Mouse (Mus musculus) C2C12 (cell line): ENCODE measurements at regions not wholly inside any gene's neighbourhood (a gene's known extent, or its start where the extent isn't known, plus 50 kb on each side); places are given as distances from the start of the nearest gene placed in this dataset.

Experiments
- H3K27me3 ChIP-seq: one replicate; pipeline ENCODE4 v1.6.1; 2011; ENCODE audit not compliant: control insufficient read depth, insufficient read depth, insufficient read length
- H3K36me3 ChIP-seq: one replicate; pipeline ENCODE4 v1.6.1; 2011; ENCODE audit not compliant: control insufficient read depth, insufficient read depth
- H3K4me3 ChIP-seq: one replicate; pipeline ENCODE4 v1.5.1; 2011; ENCODE audit warnings: mild to moderate bottlenecking, control low read depth; ENCODE audit not compliant: poor library complexity, insufficient read depth, severe bottlenecking
- H3K79me2 ChIP-seq: one replicate; pipeline ENCODE4 v1.6.1; 2011; ENCODE audit not compliant: control insufficient read depth, insufficient read depth
- H3K79me3 ChIP-seq: one replicate; pipeline ENCODE4 v1.6.1; 2011; ENCODE audit warnings: low read depth, control low read depth
- H3ac ChIP-seq: one replicate; pipeline ENCODE3; 2011; ENCODE audit warnings: low read depth; ENCODE audit not compliant: control insufficient read depth, insufficient read length
- CEBPB ChIP-seq: IDR thresholded peaks from one replicate; pipeline ENCODE4 v1.6.1; 2011; ENCODE audit warnings: low read depth, mild to moderate bottlenecking, control low read depth, moderate library complexity
- CTCF ChIP-seq: IDR thresholded peaks from one replicate; pipeline ENCODE4 v1.5.1; 2011; ENCODE audit not compliant: control insufficient read depth, insufficient read depth, insufficient read length
- FOSL1 ChIP-seq: IDR thresholded peaks from one replicate; pipeline ENCODE4 v1.8.0; 2011; ENCODE audit warnings: mild to moderate bottlenecking, low read length; ENCODE audit not compliant: poor library complexity, insufficient read depth, severe bottlenecking
- MAX ChIP-seq: IDR thresholded peaks from one replicate; pipeline ENCODE4 v1.6.1; 2011; ENCODE audit warnings: mild to moderate bottlenecking, control low read depth
- MYOD1 ChIP-seq: IDR thresholded peaks from one replicate; pipeline ENCODE4 v1.6.1; 2011; ENCODE audit warnings: low read depth; ENCODE audit not compliant: control insufficient read depth, insufficient read length
- MYOG ChIP-seq: IDR thresholded peaks from one replicate; pipeline ENCODE4 v1.6.1; 2011; ENCODE audit not compliant: control insufficient read depth, insufficient read length; ENCODE audit errors: extremely low read depth
- USF1 ChIP-seq: IDR thresholded peaks from one replicate; pipeline ENCODE4 v1.6.1; 2011; ENCODE audit warnings: low read depth, mild to moderate bottlenecking, control low read depth, moderate library complexity

DNA sequence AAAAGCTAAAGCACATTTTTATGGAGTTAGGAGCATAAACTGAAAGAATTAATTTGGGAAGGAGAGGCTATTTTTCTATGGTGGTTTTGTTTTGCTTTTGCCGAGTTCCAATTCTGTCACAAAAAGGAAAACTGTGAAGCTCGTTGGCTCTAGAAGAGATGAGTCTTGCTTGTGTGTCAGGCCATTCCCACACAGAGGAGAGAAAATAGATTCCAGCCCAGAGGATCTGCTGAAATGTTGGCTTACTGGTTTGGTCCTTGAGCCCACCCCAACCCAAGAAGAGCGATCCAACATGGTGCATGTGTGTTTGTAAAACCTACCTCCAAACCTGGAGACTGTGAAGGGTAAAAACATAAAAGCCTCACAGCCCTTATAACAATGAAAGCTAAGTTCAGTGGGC, 138.0 kb downstream of the Lmo4 start:
- no peak overlapping the region for H3ac ChIP-seq
- H3K36me3 ChIP-seq: no peaks in the 10 kb centered on the region
- no peaks in the 10 kb centered on the region for H3K79me2 ChIP-seq
- no peaks in the 10 kb centered on the region for H3K27me3 ChIP-seq
- H3K4me3 ChIP-seq: no peak overlapping the region
- TF ChIP-seq MYOD1: no peak
- no peak for TF ChIP-seq USF1
- TF ChIP-seq MYOG: no peak
- TF ChIP-seq FOSL1: no peak
- TF ChIP-seq CTCF: no peak
- TF ChIP-seq CEBPB: no peak
- no peak for TF ChIP-seq MAX
- H3K79me3 ChIP-seq: no peaks in the 10 kb centered on the region

- TF ChIP-seq MYOD1 (no peak), FOSL1 (no peak), CTCF (no peak), MYOG (no peak), MAX (no peak), USF1 (no peak)
- no peak overlapping the region for H3ac ChIP-seq
- H3K79me3 ChIP-seq: no peaks in the 10 kb centered on the region
- no peaks in the 10 kb centered on the region for H3K79me2 ChIP-seq
- no peaks in the 10 kb centered on the region for H3K27me3 ChIP-seq
- H3K36me3 ChIP-seq: no peaks in the 10 kb centered on the region
- no peak overlapping the region for H3K4me3 ChIP-seq
Measured at GRCm38 (mm10) chr3:144058106-144058505, 146.9 kb downstream of the Lmo4 start.

GRCm38 (mm10) chr3:144050341-144050740, 154.7 kb downstream of the Lmo4 start:
- Histone ChIP-seq H3K79me3 (no peaks in the 10 kb centered on the region), H3K27me3 (no peaks in the 10 kb centered on the region), H3K4me3 (no peak overlapping the region), H3K36me3 (no peaks in the 10 kb centered on the region), H3K79me2 (no peaks in the 10 kb centered on the region), H3ac (no peak overlapping the region)
- TF ChIP-seq MYOD1: no peak
- no peak for TF ChIP-seq USF1
- TF ChIP-seq CEBPB: no peak
- TF ChIP-seq CTCF: no peak
- no peak for TF ChIP-seq MYOG
- TF ChIP-seq MAX: no peak
- TF ChIP-seq FOSL1: no peak

- Histone ChIP-seq H3K79me3 (no peaks in the 10 kb centered on the region), H3K4me3 (no peak overlapping the region), H3K27me3 (no peaks in the 10 kb centered on the region), H3K79me2 (no peaks in the 10 kb centered on the region), H3K36me3 (no peaks in the 10 kb centered on the region), H3ac (no peak overlapping the region)
- TF ChIP-seq FOSL1 (no peak), CEBPB (no peak), MAX (no peak), MYOG (no peak), MYOD1 (no peak), CTCF (no peak), USF1 (no peak)
Measured at GRCm38 (mm10) chr3:144049270-144049669, 155.8 kb downstream of the Lmo4 start.

DNA sequence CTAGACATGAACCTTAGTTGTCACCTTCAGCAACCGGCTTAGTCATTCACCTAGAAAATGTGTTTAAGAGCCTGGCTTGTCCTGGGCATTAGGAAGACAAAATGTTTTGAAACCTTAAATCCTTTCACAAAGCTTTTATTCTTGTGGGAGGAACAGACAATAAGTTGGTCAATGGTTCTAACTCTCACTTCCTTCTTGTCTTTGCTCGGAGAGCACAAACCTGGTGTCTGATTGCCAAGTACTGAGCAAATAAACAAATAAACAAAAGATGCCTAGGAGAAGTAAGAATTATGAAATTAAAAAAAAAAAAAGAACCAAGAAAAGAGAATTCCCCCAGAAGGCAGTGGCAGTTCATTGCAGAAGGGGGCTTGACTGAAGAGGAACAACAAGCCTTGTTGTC, 160.7 kb downstream of the Lmo4 start:
- no peak overlapping the region for H3ac ChIP-seq
- TF ChIP-seq MYOD1 (no peak), FOSL1 (no peak), USF1 (no peak), CEBPB (no peak), MAX (no peak), CTCF (no peak), MYOG (no peak)
- H3K4me3 ChIP-seq: no peak overlapping the region
- no peaks in the 10 kb centered on the region for H3K79me2 ChIP-seq
- no peaks in the 10 kb centered on the region for H3K79me3 ChIP-seq
- H3K36me3 ChIP-seq: no peaks in the 10 kb centered on the region
- no peaks in the 10 kb centered on the region for H3K27me3 ChIP-seq

DNA sequence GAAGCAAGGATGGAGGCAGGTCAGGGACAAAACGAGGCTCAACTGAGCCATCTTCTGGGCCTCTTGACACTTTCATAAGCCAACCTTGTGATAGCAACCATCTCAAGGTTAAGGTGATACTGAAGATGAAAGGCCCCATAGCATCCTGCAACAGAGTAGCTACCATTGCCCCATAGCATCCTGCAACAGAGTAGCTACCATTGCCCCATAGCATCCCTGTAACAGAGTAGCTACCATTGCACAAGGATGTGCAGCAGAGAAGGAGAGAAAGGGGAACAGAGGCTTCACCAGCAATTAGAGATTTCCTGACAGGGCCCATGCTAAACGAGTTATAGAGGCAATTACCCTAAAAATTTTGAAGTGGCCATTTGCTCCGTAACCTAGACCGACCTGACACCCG, 163.2 kb downstream of the Lmo4 start:
- Histone ChIP-seq H3K79me3 (no peaks in the 10 kb centered on the region), H3K79me2 (no peaks in the 10 kb centered on the region), H3K4me3 (no peak overlapping the region), H3K36me3 (no peaks in the 10 kb centered on the region), H3ac (no peak overlapping the region), H3K27me3 (no peaks in the 10 kb centered on the region)
- TF ChIP-seq CEBPB (no peak), USF1 (no peak), FOSL1 (no peak), CTCF (no peak), MYOD1 (no peak), MAX (no peak), MYOG (no peak)
